Comparison of ENCODE assay signal across 8 mouse cellular contexts in the genomic region with DNA sequence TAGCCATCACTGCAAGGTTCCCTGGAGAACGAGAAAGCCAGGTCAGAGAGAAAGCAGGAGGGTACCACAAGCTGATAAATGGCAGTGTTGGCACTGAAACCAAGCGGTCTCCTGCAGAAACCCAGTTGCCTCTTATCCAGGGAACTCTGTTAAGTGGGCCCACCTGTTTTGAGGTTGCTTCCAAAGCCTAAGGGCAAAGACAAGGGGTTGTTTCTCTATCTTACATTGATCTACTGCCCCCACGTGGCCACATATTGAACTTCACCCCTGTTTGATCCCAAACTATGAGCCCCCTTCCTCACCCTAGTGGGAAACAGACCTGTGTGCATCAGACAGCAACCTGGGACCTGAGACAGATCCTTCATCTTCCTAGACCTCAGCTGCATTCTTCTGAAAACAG. TPM values are rescaled to one million over a fixed set of nuclear protein-coding genes. Genes with fewer than 3 reads are reported as not detected.
A peak's percentile ranks its signal among the peaks of the same experiment; 100 is the strongest.
DNase-seq lines count a peak whose midpoint lies in the region; ATAC-seq and TF ChIP-seq lines count a peak whose summit lies in the region.

No protein-coding gene starts in this region.

- peaks cover 0 to 4% of the 10 kb centered on the region in 2 experiments; a peak in 1 of 4 replicates for H3K4me1 ChIP-seq in MEL (ENCODE audit: control insufficient read depth in 1 of 2, insufficient read depth in 2 of 2, low read length in 2 of 2)
- no peaks in the 10 kb centered on the region for H3K4me1 ChIP-seq in kidney, embryonic 16.5 days (ENCODE audit: insufficient read depth, low read length)
- peaks cover 2% of the 10 kb centered on the region; the same call in 1 of the 2 replicates for H3K4me1 ChIP-seq in liver, adult 2 months (ENCODE audit: control insufficient read depth, insufficient read depth, low read length)

- TF ChIP-seq EP300 in MEL (IDR thresholded peaks at IDR 0.05; ENCODE audit: low read depth in 1 of 2, low read length in 2 of 2): no peak

- H3K27me3 ChIP-seq in MEL (ENCODE audit: control insufficient read depth in 1 of 2, insufficient read depth in 2 of 2, low read length in 2 of 2): no peaks in the 10 kb centered on the region
- 0 out of 2 replicates have a peak, but pooled peaks cover under 1% of the 10 kb centered on the region for H3K27me3 ChIP-seq in kidney, embryonic 16.5 days (ENCODE audit: insufficient read depth, low read length)
- H3K27me3 ChIP-seq in liver, adult 2 months (ENCODE audit: control insufficient read depth, insufficient read depth, low read length): no peaks in the 10 kb centered on the region

- H3K36me3 ChIP-seq in MEL (ENCODE audit: control insufficient read depth in 1 of 2, insufficient read depth in 2 of 2, low read length in 2 of 2): no peaks in the 10 kb centered on the region
- no peaks in the 10 kb centered on the region for H3K36me3 ChIP-seq in kidney, embryonic 16.5 days (ENCODE audit: insufficient read depth, low read length)
- no peaks in the 10 kb centered on the region for H3K36me3 ChIP-seq in liver, adult 2 months (ENCODE audit: control insufficient read depth, insufficient read depth, low read length)

- H3K79me2 ChIP-seq in MEL (ENCODE audit: control insufficient read depth, insufficient read depth, low read length, poor library complexity): no peaks in the 10 kb centered on the region
- no peaks in the 10 kb centered on the region for H3K79me2 ChIP-seq in liver, adult 2 months (ENCODE audit: control insufficient read depth, insufficient read depth, low read length)

- H3K4me3 ChIP-seq in MEL (ENCODE audit: control insufficient read depth in 1 of 2, insufficient read depth in 1 of 2, low read depth in 2 of 2, low read length in 2 of 2): no peak overlapping the region
- H3K4me3 ChIP-seq in kidney, embryonic 16.5 days (ENCODE audit: low read length): no peak overlapping the region
- H3K4me3 ChIP-seq in liver, adult 2 months (ENCODE audit: insufficient read depth, low read depth, low read length): no peak overlapping the region

- TF ChIP-seq POLR2A in MEL (IDR thresholded peaks at IDR 0.05; ENCODE audit: control insufficient read depth in 1 of 2, insufficient read depth in 1 of 2, low read depth in 1 of 2, low read length in 2 of 2, poor library complexity in 1 of 2): no peak
- TF ChIP-seq POLR2A in liver, adult 2 months (IDR thresholded peaks at IDR 0.05; ENCODE audit: extremely low read depth, insufficient read depth, low read length): no peak

- H3K4me2 ChIP-seq in kidney, embryonic 16.5 days (replicated peaks; ENCODE audit: low read depth, low read length): no peak overlapping the region

- peak; percentile 21 for DNase-seq in A20 (ENCODE audit: low read depth, low spot score)
- peak; percentile 64 for DNase-seq in MEL (ENCODE audit: low read depth, low spot score)
- peak; percentile 91 for DNase-seq in embryo, embryonic 10.5 days (ENCODE audit: low spot score)
- peak; percentile 45 to 47 for DNase-seq in gastrocnemius, postnatal 36 days
- peak; percentile 21 for DNase-seq in liver, adult 2 months (ENCODE audit: extremely low read depth, low read depth, low spot score)
- DNase-seq in ovary, postnatal 36 days (ENCODE audit: low spot score): peak; percentile 52
- peak; percentile 18 to 58 for DNase-seq in urinary bladder, adult 18-20 months (ENCODE audit: low spot score in 2 of 2)

- H3K9me3 ChIP-seq in MEL (replicated peaks; ENCODE audit: insufficient read depth, low read length): no peaks in the 10 kb centered on the region
- H3K9me3 ChIP-seq in kidney, embryonic 16.5 days (ENCODE audit: low read length): no peaks in the 10 kb centered on the region

- peak; percentile 61 for TF ChIP-seq RAD21 in MEL (IDR thresholded peaks at IDR 0.05; ENCODE audit: low read depth, low read length)

- intact Hi-C loops in gastrocnemius, postnatal 36 days (cut with DNase I): loop anchor here (5.0 kb wide), 1 partner anchor 194 kb away; no protein-coding TSS in a partner anchor

- no peak overlapping the region for H3K9ac ChIP-seq in MEL (ENCODE audit: control insufficient read depth, low read depth, low read length, poor library complexity, severe bottlenecking)
- no peak overlapping the region for H3K9ac ChIP-seq in kidney, embryonic 16.5 days (replicated peaks; ENCODE audit: low read length)
- no peak overlapping the region for H3K9ac ChIP-seq in liver, adult 2 months (ENCODE audit: low read depth, low read length)

- no peak overlapping the region for H3K27ac ChIP-seq in MEL (ENCODE audit: control insufficient read depth, low read depth, low read length)
- no peak overlapping the region for H3K27ac ChIP-seq in kidney, embryonic 16.5 days (ENCODE audit: low read length)
- H3K27ac ChIP-seq in liver, adult 2 months (replicated peaks; ENCODE audit: insufficient read depth, low read depth, low read length): no peak overlapping the region

- TF ChIP-seq CTCF in MEL (IDR thresholded peaks at IDR 0.05 in 2 of 3, conservative IDR thresholded peaks at IDR 0.05 in 1 of 3; ENCODE audit: control insufficient read depth in 1 of 3, insufficient read depth in 1 of 3, low read depth in 2 of 3, low read length in 3 of 3, poor library complexity in 1 of 3, severe bottlenecking in 1 of 3): peak; percentile 50 to 84 (median 80)
- peak; percentile 54 for TF ChIP-seq CTCF in liver, adult 2 months (IDR thresholded peaks at IDR 0.05; ENCODE audit: low read depth, low read length)

- ATAC-seq in kidney, embryonic 16.5 days (ENCODE audit: low FRiP score, low TSS enrichment): peak; percentile 17; the same call in 1 of the 2 replicates

- WGBS in kidney, embryonic 16.5 days: 34% methylated on average over 3 of the region's 3 CpGs
- WGBS in liver, adult 2 months: 32% methylated on average over 3 of the region's 3 CpGs

TF ChIP-seq in MEL, 35 proteins besides CTCF, POLR2A, EP300 and RAD21:
- TF ChIP-seq GATA1 (IDR thresholded peaks at IDR 0.05; ENCODE audit: low read depth, low read length) (no peak), UBTF (IDR thresholded peaks at IDR 0.05; ENCODE audit: borderline replicate concordance, insufficient read depth, low read depth, low read length) (no peak), ELF1 (IDR thresholded peaks at IDR 0.05; ENCODE audit: low read depth, low read length) (no peak), TCF12 (IDR thresholded peaks at IDR 0.05; ENCODE audit: low read depth, low read length) (no peak), MAX (IDR thresholded peaks at IDR 0.05; ENCODE audit: low read length) (peak; percentile 45), USF1 (IDR thresholded peaks at IDR 0.05; ENCODE audit: low read depth, low read length) (0 out of 2 replicates have a peak, but pooled peaks have one; percentile 24), RCOR1 (IDR thresholded peaks at IDR 0.05; ENCODE audit: low read depth, low read length) (no peak), SMC3 (IDR thresholded peaks at IDR 0.05; ENCODE audit: low read depth, low read length) (peak; percentile 53), CHD1 (IDR thresholded peaks at IDR 0.05; ENCODE audit: low read depth, low read length) (no peak)

RNA-seq across cellular contexts. Expression of gene Tcf7l1, which starts 42.2 kb away (rescaled TPM):
- not detected in 2 replicates for total RNA-seq in MEL (2012; rRNA removed)
- not detected for polyA plus RNA-seq in MEL (2012; ENCODE audit: insufficient read depth in 1 of 2, insufficient read length in 2 of 2, low read depth in 1 of 2, low replicate concordance in 2 of 2, missing spikeins in 1 of 2)
- total RNA-seq in gastrocnemius, postnatal 36 days (2021): 1 to 10 TPM; 4.0 to 5.7 TPM
- 31.5 and 35.6 TPM in 2 replicates for polyA plus RNA-seq in kidney, embryonic 16.5 days (2015; fragmentation: Nextera tagmentation; extraction: Ambion mirVana)
- total RNA-seq in liver, adult 2 months (2014; rRNA removed): 0.92 and 1.1 TPM in 2 replicates
- polyA plus RNA-seq in liver, adult 2 months (2012; rRNA removed): 5.0 and 6.9 TPM in 2 replicates

Comparison
In these comparisons a context has a peak if more than half of its experiments do, and no peak if none do; other contexts are left out.
1. DNase-seq: peak in every context shown above with its lines; median percentile 91 in embryo, embryonic 10.5 days; 64 in MEL; 52 in ovary, postnatal 36 days; 46 in gastrocnemius, postnatal 36 days; 38 in urinary bladder, adult 18-20 months; 21 in A20; 21 in liver, adult 2 months.